Mouse (Mus musculus) megakaryocyte, embryonic 14.5 days (primary cell): ENCODE measurements at regions not wholly inside any gene's neighbourhood (a gene's known extent, or its start where the extent isn't known, plus 50 kb on each side); places are given as distances from the start of the nearest gene placed in this dataset.

Experiments used
- FLI1 ChIP-seq: IDR thresholded peaks from 2 replicates; pipeline ENCODE4 v1.6.1; 2012; ENCODE audit warnings: low read length, inconsistent platforms, mixed read lengths
- GATA1 ChIP-seq: IDR thresholded peaks from 3 replicates; pipeline ENCODE4 v1.6.1; 2012; ENCODE audit warnings: mixed read lengths, low read length, inconsistent platforms, borderline replicate concordance

GRCm38 (mm10) chr17:49231287-49231686, 196.9 kb upstream of the Mocs1 start:
- TF ChIP-seq GATA1 (no peak), FLI1 (no peak)
